Mouse (Mus musculus) lung, postnatal 0 days (tissue): ENCODE measurements around the gene Rprd1b.

ENCODE experiments used
- CTCF ChIP-seq: IDR thresholded peaks from 2 replicates; pipeline ENCODE4 v1.5.1; 2016; ENCODE audit warnings: antibody characterized with exemption, mild to moderate bottlenecking
- EP300 ChIP-seq: IDR thresholded peaks from 2 replicates; pipeline ENCODE4 v1.6.1; 2016; ENCODE audit warnings: antibody characterized with exemption, mild to moderate bottlenecking, control low read depth

DNA sequence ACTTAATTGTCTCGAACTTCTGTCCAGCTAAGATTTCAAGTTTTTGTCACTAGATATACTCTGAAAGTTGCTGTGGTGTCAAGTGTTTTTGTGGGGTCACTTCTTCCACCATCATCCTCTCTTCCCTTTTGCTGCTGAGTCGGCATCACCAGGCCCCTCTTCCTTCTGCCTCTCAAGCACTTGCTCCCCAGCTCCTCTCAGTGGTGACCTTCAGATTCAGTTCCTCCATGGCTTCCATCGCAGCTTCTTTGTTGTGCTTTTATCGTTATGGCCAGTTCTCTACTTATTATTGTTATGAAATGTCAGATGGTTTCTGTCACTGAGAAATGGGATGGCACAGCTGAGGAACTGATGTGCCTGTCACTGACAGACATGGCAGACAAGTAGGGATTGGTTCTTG, 17.9 kb downstream of the Rprd1b start:
- TF ChIP-seq CTCF (no peak), EP300 (no peak)
